Mouse (Mus musculus): Measurements from ENCODE around the gene Tgif2.
"Not testable (repeated sequence)": the region's sequence is repeated elsewhere in the genome, so short reads cannot be mapped to it uniquely, and the experiment has no call there.

Gene Tgif2

GRCm38 (mm10) chr2:156902411-156902810, 62.6 kb downstream of the Tgif2 start:
- not testable (repeated sequence) for DNase-seq (ENCODE audit: extremely low read depth, insufficient read length, low spot score)

- no peak for DNase-seq (ENCODE audit: extremely low read depth, insufficient read length, low spot score)
Measured at GRCm38 (mm10) chr2:156903367-156903766, 63.6 kb downstream of the Tgif2 start.

Data from 3134 (cell line).